Mouse (Mus musculus) thymus, adult 18-20 months (tissue): ENCODE data around the gene Tekt4.

Source experiments
- DNase-seq, 2 experiments: peaks; one replicate each; pipeline ENCODE4 v3.0.0; 2022; ENCODE audit warnings: mixed read lengths in 2 of 2

Gene Tekt4

GRCm38 (mm10) chr17:25454272-25454671 is at the start of gene Tekt4:
Gene Tekt4, plus strand, starts transcription at chr17:25454615.
- no peak for DNase-seq

DNA sequence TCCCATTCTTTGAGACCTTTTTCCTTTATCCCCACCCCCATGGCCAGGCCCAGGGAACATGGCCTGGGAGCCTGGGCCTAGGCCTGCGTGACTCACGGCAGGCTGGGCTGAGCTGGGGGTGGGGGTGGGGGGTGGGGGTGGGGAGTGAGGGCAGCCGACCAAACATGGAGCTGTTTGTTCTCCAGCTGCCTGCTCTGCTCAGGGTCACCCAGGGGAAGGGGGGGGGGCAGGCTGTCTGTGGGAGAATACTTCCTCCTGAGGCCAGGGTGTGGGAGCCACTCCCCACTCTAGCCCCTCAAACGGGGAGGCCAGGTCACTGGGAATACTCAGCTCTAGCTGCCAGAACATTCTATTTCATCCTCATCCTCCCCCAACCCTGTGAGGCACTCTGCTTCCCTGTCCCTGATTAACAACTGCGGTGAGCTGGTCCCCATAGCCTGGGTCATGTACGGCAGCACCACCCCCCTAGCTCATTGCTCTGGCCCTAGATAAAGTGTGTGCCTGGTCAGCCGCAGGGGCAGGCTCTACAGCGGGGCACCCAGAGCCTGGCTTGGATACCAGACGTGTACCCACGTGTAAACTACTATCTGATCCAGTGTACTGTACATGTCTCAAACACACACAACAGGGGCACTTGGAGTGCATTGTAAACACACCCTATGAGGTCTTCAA is 49.1 kb upstream of the Tekt4 start:
- no peak for DNase-seq

DNA sequence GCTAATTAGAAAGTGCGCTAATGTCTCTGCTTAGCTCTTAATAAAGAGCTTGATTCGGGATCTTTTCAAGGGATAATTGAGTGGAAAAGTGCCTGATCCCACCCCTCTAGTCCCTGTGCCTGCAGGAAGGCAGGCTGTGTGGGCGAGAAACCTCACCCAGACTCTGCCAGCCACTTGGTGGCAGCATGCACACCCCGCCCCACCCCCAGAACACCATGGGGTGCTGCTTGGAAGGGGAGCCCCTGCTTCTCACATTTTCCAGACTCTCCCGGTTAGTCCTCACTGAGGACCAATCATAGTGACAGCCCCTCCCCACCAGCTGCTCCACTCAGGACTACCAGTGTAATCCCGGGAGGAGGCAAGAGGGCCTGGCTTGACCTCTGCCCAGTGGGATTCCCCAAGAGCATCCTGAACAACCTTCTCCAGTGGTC is 48.4 kb upstream of the Tekt4 start:
- no peak for DNase-seq

DNA sequence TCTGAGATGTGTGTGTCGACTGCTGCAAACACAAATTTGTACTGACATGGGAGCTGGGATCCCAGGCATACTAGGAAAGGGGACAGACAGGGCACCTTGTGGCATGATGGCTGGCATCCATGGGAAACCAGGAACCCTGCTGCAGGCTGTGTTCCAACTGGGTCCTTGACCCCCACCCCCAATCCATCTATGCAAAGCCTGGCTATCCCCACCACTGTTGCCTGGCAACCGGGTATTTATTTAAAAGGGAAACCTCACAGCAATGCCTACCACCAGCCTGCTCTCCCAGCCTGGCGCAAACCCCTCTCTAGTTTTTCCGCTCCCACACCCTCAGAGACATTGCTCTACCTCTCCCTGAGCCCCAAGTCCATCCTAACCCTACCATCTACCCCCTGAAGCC is 47.1 kb upstream of the Tekt4 start:
- no peak for DNase-seq

- no peak for DNase-seq
These were observed 46.0 kb upstream of the Tekt4 start for GRCm38 (mm10) chr17:25408302-25408999.

DNA sequence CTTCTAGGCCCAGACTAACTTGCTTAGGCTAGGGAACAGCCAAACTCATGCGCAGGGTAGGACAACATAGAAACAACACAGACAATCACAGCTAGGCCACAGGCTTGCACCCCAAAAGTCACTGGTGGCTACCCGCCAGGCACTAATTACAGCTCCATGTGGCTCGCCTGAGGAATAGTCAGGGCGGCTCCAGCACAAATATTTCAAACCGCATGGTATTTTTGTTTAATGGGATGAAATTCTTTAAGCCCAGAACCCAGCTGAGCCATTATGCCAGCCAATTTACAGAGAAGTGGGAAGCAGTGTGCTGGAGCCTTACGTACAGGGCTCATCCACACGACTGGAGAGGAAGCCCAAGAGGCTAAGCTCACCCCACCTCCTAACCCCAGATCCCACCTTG is 44.8 kb upstream of the Tekt4 start:
- DNase-seq: no peak

GRCm38 (mm10) chr17:25410180-25410579 is 44.2 kb upstream of the Tekt4 start:
- DNase-seq: no peak

DNA sequence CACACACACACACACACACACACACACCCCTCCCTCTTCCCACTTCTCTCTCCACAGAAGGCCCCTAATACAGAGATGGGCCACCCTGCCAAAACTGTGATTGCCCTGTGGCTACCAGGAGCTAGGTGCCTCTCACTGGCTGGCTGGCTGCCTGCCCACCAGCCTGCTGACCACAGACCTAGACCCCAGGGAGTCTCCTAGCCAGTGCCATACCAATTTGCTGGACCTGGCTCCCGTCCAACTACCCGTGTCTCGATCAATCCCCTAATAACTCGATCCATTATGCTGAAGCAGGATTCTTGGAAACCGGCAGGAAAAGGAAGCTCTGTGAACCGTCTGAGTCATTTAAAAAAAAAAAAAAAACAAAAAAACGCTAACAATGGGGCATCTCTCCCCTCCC is 43.6 kb upstream of the Tekt4 start:
- DNase-seq: no peak

DNA sequence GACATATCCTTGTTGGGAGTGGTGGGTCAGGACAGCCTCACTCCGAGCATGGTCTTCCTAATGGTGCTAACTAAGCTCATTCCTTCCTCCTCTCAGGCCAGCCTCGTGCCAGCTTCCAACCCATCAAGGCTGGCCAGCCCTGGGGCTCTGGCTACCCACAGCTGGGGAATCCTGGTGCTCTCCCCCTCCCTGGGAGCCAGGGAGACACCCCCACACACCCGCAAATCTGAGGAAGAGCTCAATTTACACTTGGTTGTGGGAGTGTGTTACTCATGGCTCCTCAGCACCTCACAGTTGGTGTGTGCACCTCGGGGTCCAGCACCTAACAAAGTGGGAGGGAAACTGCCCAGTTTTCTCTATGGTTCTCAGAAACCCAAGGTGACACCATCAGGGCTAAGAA is 43.2 kb upstream of the Tekt4 start:
- DNase-seq: no peak

DNA sequence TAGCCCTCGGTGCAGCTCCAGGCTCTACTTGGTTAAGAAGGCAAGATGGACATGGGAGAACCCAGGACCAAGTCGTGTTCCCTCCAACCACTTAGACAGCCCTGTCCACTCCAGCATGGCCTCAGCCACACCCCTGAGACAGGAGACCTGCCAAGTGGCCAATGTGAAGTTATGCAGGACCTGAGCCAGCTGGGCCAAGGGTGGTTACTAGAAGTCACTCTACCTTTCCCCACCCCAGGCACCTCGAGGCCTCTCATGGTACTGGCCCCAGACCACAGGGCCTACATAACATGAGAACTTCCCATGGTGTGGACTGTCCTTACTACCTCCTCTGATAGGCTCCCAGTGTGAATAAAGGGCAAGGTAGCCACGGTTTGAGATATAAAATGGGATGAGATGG is 40.2 kb upstream of the Tekt4 start:
- DNase-seq: no peak

GRCm38 (mm10) chr17:25414917-25415316 is 39.5 kb upstream of the Tekt4 start:
- DNase-seq: no peak

DNA sequence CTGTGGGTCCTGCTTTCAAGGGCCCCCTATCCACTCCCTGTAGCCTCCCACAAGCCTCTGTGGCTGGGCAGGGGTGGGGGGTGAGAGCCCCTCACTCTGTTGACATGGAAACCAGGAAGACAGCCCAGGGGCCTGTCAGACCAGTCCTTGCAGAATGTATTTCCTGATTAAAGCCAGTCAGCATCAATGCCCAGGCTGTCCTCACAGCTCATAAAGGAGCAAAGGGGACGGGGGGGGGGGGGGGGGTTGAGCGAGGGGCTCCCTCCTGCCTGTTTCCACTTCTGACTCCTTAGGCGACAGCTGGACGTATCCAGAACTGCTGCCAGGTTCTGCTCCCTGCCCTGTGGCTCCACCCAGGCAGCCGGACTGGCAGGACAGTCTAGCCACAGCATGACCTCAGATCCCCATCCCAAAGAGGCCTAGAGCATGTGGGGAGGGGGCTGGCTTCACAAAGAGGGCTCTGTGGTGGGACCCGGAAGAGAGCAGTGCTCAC is 38.9 kb upstream of the Tekt4 start:
- no peak for DNase-seq

GRCm38 (mm10) chr17:25416219-25416618 is 38.2 kb upstream of the Tekt4 start:
- no peak for DNase-seq

DNA sequence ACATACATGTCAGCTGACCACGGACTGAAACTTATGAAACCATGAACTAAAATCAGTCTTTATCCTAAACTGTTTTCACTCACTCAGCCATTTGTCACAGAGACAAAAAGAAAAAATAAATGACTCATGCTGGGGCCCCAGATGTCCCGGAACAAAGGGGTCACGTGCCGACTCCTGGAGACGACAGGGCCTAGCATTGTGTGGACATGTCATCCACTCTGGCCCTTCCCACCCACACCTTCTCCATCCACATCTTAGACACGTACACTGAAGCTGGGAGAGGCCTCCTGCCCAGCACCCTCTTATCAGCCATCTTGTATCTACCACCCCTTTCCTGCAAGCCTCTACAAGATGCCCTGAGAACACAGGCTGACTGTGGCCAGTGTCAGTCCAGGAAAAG is 36.4 kb upstream of the Tekt4 start:
- no peak for DNase-seq

DNA sequence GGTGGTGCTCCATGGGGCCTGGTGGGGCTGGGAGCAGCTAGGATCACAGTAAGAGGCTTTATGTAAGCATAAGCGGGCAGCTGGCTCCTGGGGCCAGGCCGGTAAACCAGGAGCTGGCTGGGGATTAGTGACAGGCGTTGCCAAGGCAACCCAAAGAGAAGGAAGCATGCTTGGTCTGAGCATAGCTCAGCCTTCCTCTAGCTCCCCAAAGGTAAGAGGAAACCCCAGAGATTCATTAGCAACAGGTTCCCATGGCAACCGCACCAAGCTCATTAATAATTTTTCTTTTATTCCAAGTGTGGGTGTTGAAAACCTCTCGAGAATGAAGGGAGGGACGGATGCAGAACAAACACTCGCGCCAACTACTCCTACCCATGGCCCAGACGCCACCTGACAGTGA is 35.5 kb upstream of the Tekt4 start:
- DNase-seq: no peak

GRCm38 (mm10) chr17:25420998-25421397 is 33.4 kb upstream of the Tekt4 start:
- no peak for DNase-seq

GRCm38 (mm10) chr17:25424526-25425080 is 29.8 kb upstream of the Tekt4 start:
- no peak for DNase-seq

GRCm38 (mm10) chr17:25425996-25426395 is 28.4 kb upstream of the Tekt4 start:
- DNase-seq: no peak

DNA sequence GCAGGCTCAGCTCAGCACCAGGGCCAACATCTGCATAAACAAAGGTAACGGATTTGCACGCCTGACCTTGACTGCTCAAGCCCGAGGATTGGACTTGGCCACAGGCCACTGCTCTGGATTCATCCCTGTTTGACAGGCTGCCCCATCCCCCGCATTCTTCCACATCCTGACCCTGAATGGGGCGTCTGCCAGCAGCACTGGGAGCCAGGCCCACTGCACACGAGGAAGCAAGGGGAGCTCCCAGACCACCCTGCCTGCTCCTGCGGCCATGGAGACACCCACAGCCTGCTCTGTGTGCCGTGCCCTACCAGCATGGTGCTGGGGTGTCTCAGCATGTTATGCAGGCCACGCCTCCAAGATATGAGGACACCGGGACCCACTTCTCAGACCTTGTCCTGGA is 27.0 kb upstream of the Tekt4 start:
- no peak for DNase-seq

GRCm38 (mm10) chr17:25429240-25429639 is 25.2 kb upstream of the Tekt4 start:
- DNase-seq: no peak

- DNase-seq: no peak
These were observed 24.5 kb upstream of the Tekt4 start for GRCm38 (mm10) chr17:25429886-25430285.

DNA sequence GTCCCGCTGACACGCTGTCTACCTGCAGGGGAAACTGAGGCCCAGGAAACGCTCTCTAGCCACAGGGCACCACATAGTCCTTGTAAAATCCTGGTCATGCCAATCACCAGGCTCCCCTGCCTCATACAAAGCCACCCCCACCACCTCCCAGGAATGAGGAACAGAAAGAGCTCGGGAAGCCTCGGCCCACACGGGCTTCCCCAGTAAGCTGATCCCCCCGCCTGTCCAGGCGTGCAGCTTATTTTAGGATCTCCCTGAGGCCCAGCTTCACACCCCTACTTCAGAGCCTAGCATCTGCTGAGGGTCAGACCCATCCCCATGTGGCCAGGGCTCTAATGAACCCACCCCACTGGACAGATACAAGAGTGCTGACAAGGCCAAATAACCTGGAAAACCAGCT is 23.9 kb upstream of the Tekt4 start:
- DNase-seq: no peak

- DNase-seq: no peak
These were observed 21.8 kb upstream of the Tekt4 start for GRCm38 (mm10) chr17:25432433-25433181.

DNA sequence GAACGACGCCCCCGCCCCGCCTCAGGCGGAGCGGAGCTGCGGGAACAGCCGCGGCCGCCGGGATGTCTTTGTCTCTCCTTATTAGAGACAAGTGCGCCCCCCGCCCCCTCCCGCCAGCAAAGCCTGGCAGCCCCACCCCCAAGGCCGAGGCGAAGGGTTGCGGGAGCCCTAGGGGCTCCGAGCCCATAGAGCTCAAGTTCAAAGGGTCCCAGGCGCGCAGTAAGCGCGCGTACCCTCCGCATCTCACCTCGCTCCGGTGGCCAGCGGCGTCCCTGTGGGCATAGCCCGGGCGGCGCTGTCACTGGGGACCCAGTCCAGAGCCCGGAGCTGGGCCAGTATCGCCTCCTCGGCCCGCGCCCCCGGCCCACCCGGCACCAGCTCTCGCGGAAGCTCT is 21.2 kb upstream of the Tekt4 start:
- no peak for DNase-seq
